Mouse (Mus musculus) G1E (cell line): ENCODE results near the gene Csnk2b.

Source experiments
- CTCF ChIP-seq: IDR thresholded peaks from 2 replicates; pipeline ENCODE4 v1.5.1; 2012; ENCODE audit warnings: low read depth, low read length, inconsistent platforms, mixed read lengths
- GATA1 ChIP-seq: IDR thresholded peaks from 2 replicates; pipeline ENCODE4 v1.6.1; 2012; ENCODE audit warnings: borderline replicate concordance, low read length, inconsistent platforms, mixed read lengths
- TAL1 ChIP-seq: conservative IDR thresholded peaks from 2 replicates; pipeline ENCODE4 v1.6.1; 2012; ENCODE audit warnings: low read depth, low read length, inconsistent platforms, mixed read lengths

DNA sequence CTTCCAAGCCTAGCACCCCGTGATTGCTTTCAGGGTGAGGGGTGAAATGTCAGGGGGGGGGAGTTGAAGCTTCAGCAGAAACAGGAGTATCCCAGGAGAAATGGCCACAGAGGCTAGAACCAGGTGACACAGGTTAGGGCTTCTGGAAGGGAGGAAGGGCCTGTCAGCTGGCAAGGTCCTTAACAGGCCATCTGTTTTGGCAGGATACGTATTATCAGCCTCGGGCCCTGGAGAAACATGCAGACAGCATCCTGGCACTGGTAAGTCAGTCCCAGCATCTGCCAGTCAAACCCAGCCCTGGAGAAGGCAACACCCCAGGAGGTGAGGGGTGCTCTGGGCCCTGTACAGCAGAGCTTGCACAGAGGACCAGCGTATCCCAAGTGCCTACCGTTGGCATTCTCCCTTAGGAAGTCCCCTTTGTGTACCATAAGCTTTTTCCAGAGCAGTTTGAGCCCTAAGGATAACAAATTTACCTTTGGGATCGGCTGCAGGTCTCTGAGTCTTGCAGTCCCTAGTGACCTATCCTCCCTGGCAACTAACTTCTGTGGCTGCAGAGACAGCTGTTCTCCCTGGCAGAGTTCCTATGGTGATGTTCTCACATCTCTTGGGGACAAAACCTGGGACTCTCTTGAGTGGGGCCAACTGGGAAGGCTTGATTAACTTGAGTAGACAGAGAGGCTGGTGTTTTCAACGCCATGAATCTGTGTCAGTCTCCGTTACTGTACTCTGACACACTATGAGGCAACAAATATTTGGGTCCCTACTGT is 31.5 kb downstream of the Csnk2b start:
- TF ChIP-seq CTCF (no peak), GATA1 (no peak), TAL1 (no peak)
